28 mouse cellular contexts compared by ENCODE assay signal in the genomic region with DNA sequence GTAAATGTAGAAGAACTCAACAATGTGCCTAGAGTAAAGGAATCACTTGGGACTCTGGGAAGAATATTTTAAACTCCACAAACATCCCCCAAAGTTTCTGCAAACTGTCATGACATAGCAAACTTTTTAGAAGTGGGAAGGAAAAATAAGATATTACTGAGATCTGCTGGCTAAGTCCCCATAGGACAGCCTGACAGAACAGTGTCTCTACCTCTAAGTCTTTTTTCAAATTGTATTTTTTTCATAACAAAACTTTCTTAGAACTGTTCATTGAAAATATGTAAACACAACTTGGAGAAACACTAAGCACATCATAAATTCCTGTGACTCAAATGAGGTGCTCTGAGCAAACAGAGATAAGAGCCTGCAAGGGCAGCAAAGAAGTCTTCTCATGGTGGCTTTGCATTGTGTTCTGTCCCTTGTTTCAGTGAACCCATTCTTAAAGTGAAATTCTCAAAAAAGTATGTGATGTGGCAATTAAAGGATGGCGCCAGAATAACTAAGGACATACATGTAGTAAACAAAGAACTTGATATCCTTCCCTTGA.
"Had no signal": no experiment of that assay in that cellular context is flagged by ENCODE, and none has a peak within 500 bp of the region (broad histone marks: within the 10 kb centered on the region; RNA-seq: fewer than 3 reads in every experiment).

No protein-coding gene starts in this region.

- H3K27me3 ChIP-seq: embryonic facial prominence, embryonic 12.5 days; embryonic facial prominence, embryonic 13.5 days; embryonic facial prominence, embryonic 15.5 days; forebrain, embryonic 12.5 days; forebrain, embryonic 13.5 days; forebrain, embryonic 15.5 days had no signal

- H3K36me3 ChIP-seq: embryonic facial prominence, embryonic 10.5 days; embryonic facial prominence, embryonic 12.5 days; embryonic facial prominence, embryonic 13.5 days; embryonic facial prominence, embryonic 15.5 days; forebrain, embryonic 10.5 days; forebrain, embryonic 12.5 days; forebrain, embryonic 15.5 days had no signal

- H3K4me2 ChIP-seq: embryonic facial prominence, embryonic 12.5 days; embryonic facial prominence, embryonic 13.5 days; embryonic facial prominence, embryonic 15.5 days; forebrain, embryonic 12.5 days; forebrain, embryonic 13.5 days; forebrain, embryonic 15.5 days had no signal

- H3K4me1 ChIP-seq: embryonic facial prominence, embryonic 12.5 days; embryonic facial prominence, embryonic 15.5 days; forebrain, embryonic 10.5 days; forebrain, embryonic 12.5 days; forebrain, embryonic 13.5 days; forebrain, embryonic 15.5 days had no signal

- H3K4me3 ChIP-seq: embryonic facial prominence, embryonic 10.5 days; embryonic facial prominence, embryonic 12.5 days; embryonic facial prominence, embryonic 13.5 days; embryonic facial prominence, embryonic 15.5 days; erythroblast, embryonic 14.5 days; forebrain, embryonic 10.5 days; forebrain, embryonic 12.5 days; forebrain, embryonic 13.5 days; forebrain, embryonic 15.5 days; gastrocnemius, adult 2 months had no signal

- H3K9me3 ChIP-seq: embryonic facial prominence, embryonic 10.5 days; embryonic facial prominence, embryonic 12.5 days; embryonic facial prominence, embryonic 13.5 days; embryonic facial prominence, embryonic 15.5 days; forebrain, embryonic 10.5 days; forebrain, embryonic 12.5 days; forebrain, embryonic 13.5 days; forebrain, embryonic 15.5 days had no signal

- ATAC-seq: forebrain, embryonic 13.5 days; forebrain, embryonic 14.5 days; forebrain, embryonic 15.5 days; forebrain, embryonic 16.5 days; forebrain, postnatal 0 days had no signal

- DNase-seq: cerebellum, adult 2 months; cerebellum, adult 8-10 months; cerebellum, adult 9-10 months; cerebellum, adult 9-11 months; cerebellum, postnatal 10 days; cerebellum, postnatal 14 days; cerebellum, postnatal 25 days; cerebellum, postnatal 36 days; embryo, embryonic 11 days; forebrain, postnatal 0 days; gastrocnemius, adult 2 months; gastrocnemius, postnatal 10 days; gastrocnemius, postnatal 14 days; gastrocnemius, postnatal 25 days; gastrocnemius, postnatal 36 days; heart, adult 11 months; heart, adult 18-20 months had no signal

- H3K27ac ChIP-seq: embryonic facial prominence, embryonic 10.5 days; embryonic facial prominence, embryonic 12.5 days; embryonic facial prominence, embryonic 13.5 days; embryonic facial prominence, embryonic 15.5 days; forebrain, embryonic 10.5 days; forebrain, embryonic 12.5 days; forebrain, embryonic 13.5 days; forebrain, embryonic 15.5 days; gastrocnemius, adult 2 months had no signal

- H3K9ac ChIP-seq: embryonic facial prominence, embryonic 12.5 days; embryonic facial prominence, embryonic 13.5 days; embryonic facial prominence, embryonic 15.5 days; forebrain, embryonic 12.5 days; forebrain, embryonic 13.5 days; forebrain, embryonic 15.5 days; forebrain, postnatal 0 days had no signal
